Mouse (Mus musculus): ENCODE results near the gene Vmn1r200.

DNA sequence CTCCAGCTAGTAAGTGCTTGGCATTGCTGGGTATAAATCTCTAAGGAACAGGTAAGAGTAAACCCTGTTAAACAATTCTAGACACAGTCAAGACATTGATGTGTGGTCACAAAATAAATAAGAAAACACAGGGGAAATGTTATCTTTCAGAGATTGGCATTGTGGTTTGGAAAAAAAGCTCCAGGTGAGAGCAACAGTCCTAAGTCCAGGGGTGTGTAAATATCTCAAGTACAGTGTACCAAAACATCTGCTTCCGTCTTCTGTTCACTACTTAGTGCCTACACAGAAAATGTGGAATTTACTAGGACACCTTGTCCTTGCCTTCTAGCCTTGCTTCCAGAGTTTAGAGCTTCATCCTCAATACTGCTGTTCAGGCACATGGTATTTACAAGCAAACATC lies 3.1 kb upstream of the Vmn1r200 start:
- no peak for TF ChIP-seq GATA1 (IDR thresholded peaks at IDR 0.05; ENCODE audit: borderline replicate concordance, low read length)
- no peak for TF ChIP-seq FLI1 (IDR thresholded peaks at IDR 0.05; ENCODE audit: low read length)
